Mouse (Mus musculus) left cerebral cortex, postnatal 4 days (tissue): ENCODE measurements around the gene Odf3l2. TPM values are rescaled to one million over a fixed set of nuclear protein-coding genes. Genes with fewer than 3 reads are reported as not detected.

Source experiments
- DNase-seq: peaks from one replicate; pipeline ENCODE4 v3.0.0-alpha.2; 2022
- intact Hi-C: fragments of 180-260 bp; cut with DNase I; formaldehyde crosslinking; loops from one replicate; pipeline ENCODE4 v1.15.1; 2025
- total RNA-seq, 2 experiments: library from RNA; stranded (reverse); gene quantifications; 2 replicates each; pipeline ENCODE4 v1.2.3; 2021

Gene Odf3l2
- total RNA-seq, 2 experiments from 2014 or later = 0.38 to 0.40 TPM

DNA sequence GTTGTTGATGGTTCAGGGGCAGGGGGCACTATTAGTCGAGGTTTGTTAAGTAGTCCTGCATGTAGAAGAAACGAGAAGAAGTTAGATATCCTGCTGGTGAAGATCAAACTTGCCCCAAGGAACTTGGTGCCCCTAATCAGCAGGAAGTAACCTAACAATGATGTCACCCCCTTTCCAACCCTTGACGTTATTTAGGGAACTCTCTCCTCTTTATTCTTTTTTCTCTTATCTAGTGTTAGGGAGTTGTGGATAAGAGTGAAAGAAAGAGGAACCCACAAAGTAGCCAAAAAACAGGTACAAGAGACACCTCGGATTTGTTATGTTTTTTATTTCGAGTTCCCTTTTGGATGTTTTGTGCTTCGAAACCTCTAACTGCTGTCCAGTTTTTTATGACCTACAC is 51.4 kb downstream of the Odf3l2 start:
- no peak for DNase-seq
- intact Hi-C loops = no loop called here

DNA sequence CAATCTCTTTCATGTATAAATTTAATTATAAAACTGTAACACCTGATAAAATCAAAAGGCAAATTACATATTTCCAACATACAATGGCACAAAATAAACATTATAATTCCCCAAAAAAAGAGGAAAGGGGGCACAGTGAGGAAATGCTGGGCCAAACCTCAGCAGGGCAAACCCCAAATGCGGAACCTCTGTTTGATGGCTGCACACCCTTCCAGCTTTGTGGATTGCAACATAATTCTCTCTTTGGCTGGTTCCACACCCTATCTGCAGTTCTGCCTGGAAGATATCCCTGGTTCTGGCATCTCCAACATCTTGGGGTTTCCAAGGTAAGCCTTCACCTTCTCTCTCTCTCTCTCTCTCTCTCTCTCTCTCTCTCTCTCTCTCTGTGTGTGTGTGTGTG is 54.8 kb downstream of the Odf3l2 start:
- intact Hi-C loops = no loop called here
- no peak for DNase-seq

Other genes with a start within 250 kb of the Odf3l2 start
- not detected for gene Vmn2r83, start 177.0 kb downstream of the Odf3l2 start, total RNA-seq
- 1 to 10 TPM; 7.9 to 9.4 TPM for gene Plpp2, start 111.9 kb downstream of the Odf3l2 start, total RNA-seq
- gene Mier2, start 90.5 kb downstream of the Odf3l2 start, total RNA-seq = 10 to 100 TPM; 51.2 to 56.5 TPM
- not detected for gene Theg, start 58.4 kb downstream of the Odf3l2 start, total RNA-seq
- gene C2cd4c, start 31.7 kb downstream of the Odf3l2 start, total RNA-seq = 10 to 100 TPM; 20.7 to 24.4 TPM
- gene Shc2, start 7.8 kb downstream of the Odf3l2 start, total RNA-seq = 10 to 100 TPM; 46.0 to 49.8 TPM
- gene Madcam1, start 18.8 kb upstream of the Odf3l2 start, total RNA-seq = under 1 TPM; 0.72 to 0.84 TPM
- 10 to 100 TPM; 57.0 to 59.9 TPM for gene Tpgs1, start 23.6 kb upstream of the Odf3l2 start, total RNA-seq
- gene Cdc34, start 36.5 kb upstream of the Odf3l2 start, total RNA-seq = 10 to 100 TPM; 59.6 to 61.5 TPM
- 1 to 10 TPM; 2.6 to 3.3 TPM for gene Gzmm, start 43.3 kb upstream of the Odf3l2 start, total RNA-seq
- 100 to 1,000 TPM; 486 to 495 TPM for gene Bsg, start 58.8 kb upstream of the Odf3l2 start, total RNA-seq
- gene Hcn2, start 70.9 kb upstream of the Odf3l2 start, total RNA-seq = 10 to 100 TPM; 47.4 to 53.8 TPM
- 10 to 100 TPM; 44.8 to 51.8 TPM for gene Polrmt, start 100.8 kb upstream of the Odf3l2 start, total RNA-seq
- gene Fgf22, start 109.3 kb upstream of the Odf3l2 start, total RNA-seq = 1 to 10 TPM; 1.3 to 1.7 TPM
- gene Rnf126, start 121.2 kb upstream of the Odf3l2 start, total RNA-seq = 10 to 100 TPM; 85.0 to 95.3 TPM
- 1 to 10 TPM; 2.5 to 3.2 TPM for gene Fstl3, start 131.5 kb upstream of the Odf3l2 start, total RNA-seq
- gene Prss57, start 145.2 kb upstream of the Odf3l2 start, total RNA-seq = under 1 TPM in 1 of 2 experiments, not detected in 1; 0.52 TPM
- 100 to 1,000 TPM; 404 to 409 TPM for gene Palm, start 147.8 kb upstream of the Odf3l2 start, total RNA-seq
- gene Misp, start 175.3 kb upstream of the Odf3l2 start, total RNA-seq = under 1 TPM; 0.46 to 0.76 TPM
- 10 to 100 TPM; 91.7 to 92.7 TPM for gene Ptbp1, start 208.7 kb upstream of the Odf3l2 start, total RNA-seq
- 1 to 10 TPM; 6.9 to 7.0 TPM for gene Prtn3, start 228.7 kb upstream of the Odf3l2 start, total RNA-seq
- 100 to 1,000 TPM; 277 to 305 TPM for gene Plppr3, start 228.9 kb upstream of the Odf3l2 start, total RNA-seq
- gene Elane, start 240.5 kb upstream of the Odf3l2 start, total RNA-seq = not detected
- gene Cfd, start 245.1 kb upstream of the Odf3l2 start, total RNA-seq = not detected